Mouse (Mus musculus): ENCODE results near the gene Ckap4. TPM values are rescaled to one million over a fixed set of nuclear protein-coding genes. Genes with fewer than 3 reads are reported as not detected.

Ckap4 gene
- polyA plus RNA-seq, 1 experiment from 2014 or later = 36.0 TPM

DNA sequence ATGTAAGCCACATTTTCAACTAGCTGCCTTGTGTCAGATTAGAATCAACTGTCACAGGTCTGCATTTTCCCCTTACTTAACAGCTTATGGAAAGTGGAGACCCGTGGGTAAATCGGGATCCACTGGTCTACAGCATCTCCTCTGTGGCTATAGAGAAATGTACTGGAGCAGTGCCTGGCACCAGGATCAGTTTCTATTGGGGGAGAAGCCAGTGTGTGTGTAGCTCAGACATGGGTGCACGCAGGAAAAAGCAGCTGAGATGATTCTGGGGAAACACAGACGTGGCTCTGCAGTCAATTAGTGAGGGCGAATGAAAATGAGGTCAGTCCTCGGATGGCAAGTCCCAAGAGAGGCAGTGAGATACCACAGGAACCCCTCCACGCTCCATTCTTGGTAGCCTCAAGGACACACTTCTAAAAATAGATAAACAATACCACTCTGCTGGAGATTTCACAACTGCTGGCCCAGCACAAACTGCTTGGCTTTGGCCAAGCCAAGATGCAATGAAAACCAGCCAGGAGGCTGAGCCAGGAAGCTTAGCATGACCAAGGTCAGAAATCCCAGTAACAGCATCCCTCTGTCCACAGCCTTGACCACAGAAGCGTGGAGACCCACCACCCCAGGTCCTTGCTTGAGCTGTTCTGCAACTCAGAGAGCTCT lies 53.1 kb downstream of the Ckap4 start:
- 58% methylated on average over 8 of the region's 8 CpGs for WGBS
- no peaks in the 10 kb centered on the region for H3K9me3 ChIP-seq (replicated peaks; ENCODE audit: control insufficient read depth, low read length)
- no peaks in the 10 kb centered on the region for H3K36me3 ChIP-seq (ENCODE audit: control insufficient read depth, insufficient read depth, low read length)
- peaks cover 15% of the 10 kb centered on the region; the same call in 1 of the 2 replicates for H3K4me1 ChIP-seq (ENCODE audit: control insufficient read depth, insufficient read depth, low read length)
- H3K4me2 ChIP-seq (ENCODE audit: low read depth, low read length) = no peak overlapping the region
- no peaks in the 10 kb centered on the region for H3K27me3 ChIP-seq (ENCODE audit: control insufficient read depth, insufficient read depth, low read length)
- H3K4me3 ChIP-seq (replicated peaks; ENCODE audit: low read length) = no peak overlapping the region
- peak overlapping the region; percentile 38; the same call in 1 of the 2 replicates for H3K27ac ChIP-seq (ENCODE audit: low read length)
- ATAC-seq (ENCODE audit: insufficient read depth, low FRiP score) = no peak
- H3K9ac ChIP-seq (ENCODE audit: low read length) = no peak overlapping the region

DNA sequence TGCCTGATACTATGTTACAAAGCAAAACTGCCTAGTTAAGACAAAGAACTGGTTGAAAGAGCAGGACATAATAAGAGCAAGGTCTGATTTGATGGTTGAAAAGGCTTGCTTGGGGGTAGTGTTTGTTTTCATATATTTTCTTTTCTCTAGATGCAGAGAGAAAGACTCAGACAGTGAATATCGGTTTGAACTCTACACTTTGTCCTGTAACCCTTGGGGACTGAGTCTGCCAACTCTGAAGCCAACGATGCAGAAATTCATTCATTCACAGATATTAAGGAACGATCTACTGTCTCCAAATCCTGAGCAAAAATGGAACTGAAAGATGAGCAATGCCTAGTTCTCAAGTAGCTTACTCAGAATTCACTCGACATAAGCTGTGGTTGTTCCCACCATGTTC lies 53.7 kb downstream of the Ckap4 start:
- 89% methylated on average over 4 of the region's 4 CpGs for WGBS
- Histone ChIP-seq H3K9ac (ENCODE audit: low read length) (no peak overlapping the region), H3K36me3 (ENCODE audit: control insufficient read depth, insufficient read depth, low read length) (no peaks in the 10 kb centered on the region), H3K27me3 (ENCODE audit: control insufficient read depth, insufficient read depth, low read length) (no peaks in the 10 kb centered on the region), H3K9me3 (replicated peaks; ENCODE audit: control insufficient read depth, low read length) (no peaks in the 10 kb centered on the region), H3K4me3 (replicated peaks; ENCODE audit: low read length) (no peak overlapping the region), H3K4me2 (ENCODE audit: low read depth, low read length) (no peak overlapping the region), H3K4me1 (ENCODE audit: control insufficient read depth, insufficient read depth, low read length) (peaks cover 15% of the 10 kb centered on the region; the same call in 1 of the 2 replicates), H3K27ac (ENCODE audit: low read length) (no peak overlapping the region)
- ATAC-seq (ENCODE audit: insufficient read depth, low FRiP score) = no peak

DNA sequence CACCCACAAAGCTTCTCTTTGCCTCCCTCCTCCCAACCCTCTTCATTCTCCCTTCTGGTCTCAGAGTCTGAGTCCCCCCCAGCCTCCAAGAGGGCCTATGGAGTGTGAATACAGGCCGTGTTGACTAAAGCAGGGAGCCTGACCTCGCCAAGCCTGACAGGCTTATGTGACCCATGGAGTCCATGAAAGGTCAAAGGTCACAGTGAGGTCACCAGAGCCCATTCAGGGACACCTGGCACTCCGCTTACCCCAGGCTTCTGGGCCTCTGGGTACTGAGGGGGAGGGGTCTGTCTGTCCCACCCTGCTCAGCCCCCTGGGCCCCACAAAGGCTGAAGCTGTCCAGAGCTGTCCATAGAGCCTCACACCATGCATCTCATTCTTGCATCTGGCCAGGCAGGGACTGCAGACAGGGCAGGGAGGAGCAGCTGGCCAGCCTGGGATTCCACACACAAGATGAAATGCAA lies 56.2 kb downstream of the Ckap4 start:
- peaks cover 12% of the 10 kb centered on the region; the same call in 1 of the 2 replicates for H3K4me1 ChIP-seq (ENCODE audit: control insufficient read depth, insufficient read depth, low read length)
- H3K36me3 ChIP-seq (ENCODE audit: control insufficient read depth, insufficient read depth, low read length) = no peaks in the 10 kb centered on the region
- no peak overlapping the region; the same call in 1 of the 2 replicates for H3K9ac ChIP-seq (ENCODE audit: low read length)
- no peak overlapping the region for H3K27ac ChIP-seq (ENCODE audit: low read length)
- H3K4me3 ChIP-seq (replicated peaks; ENCODE audit: low read length) = no peak overlapping the region
- peak; percentile 57; the same call in 1 of the 2 replicates for ATAC-seq (ENCODE audit: insufficient read depth, low FRiP score)
- H3K9me3 ChIP-seq (replicated peaks; ENCODE audit: control insufficient read depth, low read length) = no peaks in the 10 kb centered on the region
- no peak overlapping the region for H3K4me2 ChIP-seq (ENCODE audit: low read depth, low read length)
- no peaks in the 10 kb centered on the region for H3K27me3 ChIP-seq (ENCODE audit: control insufficient read depth, insufficient read depth, low read length)
- WGBS = 20% methylated on average over 3 of the region's 3 CpGs

DNA sequence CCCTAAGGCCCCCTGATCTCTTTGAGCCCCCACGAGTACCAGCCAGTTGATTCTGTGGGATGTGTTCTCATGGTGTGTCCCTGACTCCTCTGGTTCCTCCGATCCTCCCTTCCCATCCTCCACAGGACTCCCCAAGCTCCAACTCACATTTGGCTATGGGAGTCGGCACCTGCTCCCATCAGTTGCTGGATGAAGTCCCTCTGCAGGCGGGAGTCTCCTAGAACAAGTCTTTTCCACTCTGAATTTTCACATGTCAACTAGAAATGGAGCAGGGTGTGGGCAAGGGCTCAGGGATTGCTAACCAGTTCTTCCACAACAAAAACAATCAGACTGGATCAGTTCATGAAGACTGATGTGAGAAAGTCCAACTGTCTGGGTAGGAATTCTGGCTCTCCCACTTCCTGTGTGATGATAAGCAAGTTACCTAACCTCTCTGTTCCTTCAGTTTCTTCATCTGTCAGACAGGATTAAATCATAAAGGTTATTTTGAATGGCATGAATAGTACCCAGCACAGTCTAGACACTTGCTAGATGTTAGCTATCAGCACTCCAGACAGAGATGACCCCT lies 56.7 kb downstream of the Ckap4 start:
- Histone ChIP-seq H3K27ac (ENCODE audit: low read length) (no peak overlapping the region), H3K4me3 (replicated peaks; ENCODE audit: low read length) (no peak overlapping the region), H3K4me1 (ENCODE audit: control insufficient read depth, insufficient read depth, low read length) (peaks cover 12% of the 10 kb centered on the region; the same call in 1 of the 2 replicates), H3K4me2 (ENCODE audit: low read depth, low read length) (no peak overlapping the region), H3K9me3 (replicated peaks; ENCODE audit: control insufficient read depth, low read length) (no peaks in the 10 kb centered on the region), H3K9ac (ENCODE audit: low read length) (no peak overlapping the region), H3K27me3 (ENCODE audit: control insufficient read depth, insufficient read depth, low read length) (no peaks in the 10 kb centered on the region), H3K36me3 (ENCODE audit: control insufficient read depth, insufficient read depth, low read length) (no peaks in the 10 kb centered on the region)
- ATAC-seq (ENCODE audit: insufficient read depth, low FRiP score) = no peak
- 55% methylated on average over 4 of the region's 4 CpGs for WGBS

Other genes with a start within 250 kb of the Ckap4 start
- 0.76 and 1.1 TPM in 2 replicates for gene Nuak1, start 93.5 kb downstream of the Ckap4 start, polyA plus RNA-seq (2015; fragmentation: Nextera tagmentation; extraction: Ambion mirVana)
- 25.7 and 28.9 TPM in 2 replicates for gene Tcp11l2, start 42.6 kb upstream of the Ckap4 start, polyA plus RNA-seq (2015; fragmentation: Nextera tagmentation; extraction: Ambion mirVana)
- 11.2 and 11.5 TPM in 2 replicates for gene Polr3b, start 88.2 kb upstream of the Ckap4 start, polyA plus RNA-seq (2015; fragmentation: Nextera tagmentation; extraction: Ambion mirVana)
- gene Rfx4, start 222.0 kb upstream of the Ckap4 start, polyA plus RNA-seq (2015; fragmentation: Nextera tagmentation; extraction: Ambion mirVana) = 0.06 TPM in 1 of 2 replicates, not detected in the other

Measured in stomach, embryonic 16.5 days (tissue).